Mouse (Mus musculus): ENCODE data around the gene Mospd2. TPM values are rescaled to one million over a fixed set of nuclear protein-coding genes. Genes with fewer than 3 reads are reported as not detected.

Mospd2 gene
- total RNA-seq (2015): 76.1 and 79.3 TPM in 2 replicates
- total RNA-seq (2017): 76.1 and 87.5 TPM in 2 replicates

- peak; percentile 84 for ATAC-seq (ENCODE audit: poor library complexity, severe bottlenecking)
Observed at GRCm38 (mm10) chrX:164980193-164980775, at the start of gene Mospd2, which contains the start of gene Fancb. Mospd2 (minus strand) TSS chrX:164980375. Fancb (plus strand) TSS chrX:164980592.

GRCm38 (mm10) chrX:165004779-165005324 is 24.7 kb upstream of the Mospd2 start, which contains the start of gene Gm17604:
Gm17604 (minus strand) TSS chrX:165004829.
- ATAC-seq (ENCODE audit: poor library complexity, severe bottlenecking): no peak

DNA sequence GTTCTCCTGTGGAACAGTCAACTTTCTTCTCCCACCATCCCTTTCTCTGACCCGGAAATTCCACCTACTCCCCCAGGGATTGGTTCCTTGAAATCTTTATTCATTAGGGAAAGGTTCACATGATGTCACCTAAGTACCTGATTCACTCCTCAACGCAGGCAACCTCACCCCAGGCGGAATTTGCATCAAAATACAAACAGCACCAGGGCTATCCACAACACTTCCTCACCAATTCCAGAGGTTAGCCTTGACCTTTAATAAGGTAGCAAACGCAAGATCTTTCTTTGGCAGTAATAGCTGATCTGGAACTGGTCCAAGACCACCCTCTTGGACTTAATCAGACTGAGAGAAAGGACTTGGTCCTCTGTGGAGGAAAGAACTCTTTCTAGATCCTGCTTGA is 23.0 kb upstream of the Mospd2 start:
- no peak for ATAC-seq (ENCODE audit: poor library complexity, severe bottlenecking)

- no peak for ATAC-seq (ENCODE audit: poor library complexity, severe bottlenecking)
Observed at GRCm38 (mm10) chrX:164978866-164979265, 1.3 kb downstream of the Mospd2 start.

DNA sequence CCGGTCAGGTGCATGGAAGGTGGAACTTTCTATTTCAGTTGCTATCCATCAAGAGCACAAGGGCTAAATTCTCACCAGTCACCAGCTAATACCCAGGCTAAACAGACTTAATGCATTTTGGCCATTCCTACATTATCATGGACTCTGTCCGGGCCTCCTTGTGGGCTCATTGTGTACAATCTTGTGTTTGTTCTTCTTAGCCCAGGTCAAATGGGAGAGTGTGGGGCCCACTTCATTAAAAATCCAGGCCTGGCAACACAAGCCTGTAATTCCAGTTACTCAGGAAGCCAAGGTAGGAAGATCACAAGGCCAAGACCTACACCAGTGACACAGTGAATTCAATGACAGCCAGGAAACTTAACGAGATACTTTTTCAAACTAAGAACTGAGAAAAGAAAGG is 9.0 kb downstream of the Mospd2 start:
- ATAC-seq (ENCODE audit: poor library complexity, severe bottlenecking): no peak

DNA sequence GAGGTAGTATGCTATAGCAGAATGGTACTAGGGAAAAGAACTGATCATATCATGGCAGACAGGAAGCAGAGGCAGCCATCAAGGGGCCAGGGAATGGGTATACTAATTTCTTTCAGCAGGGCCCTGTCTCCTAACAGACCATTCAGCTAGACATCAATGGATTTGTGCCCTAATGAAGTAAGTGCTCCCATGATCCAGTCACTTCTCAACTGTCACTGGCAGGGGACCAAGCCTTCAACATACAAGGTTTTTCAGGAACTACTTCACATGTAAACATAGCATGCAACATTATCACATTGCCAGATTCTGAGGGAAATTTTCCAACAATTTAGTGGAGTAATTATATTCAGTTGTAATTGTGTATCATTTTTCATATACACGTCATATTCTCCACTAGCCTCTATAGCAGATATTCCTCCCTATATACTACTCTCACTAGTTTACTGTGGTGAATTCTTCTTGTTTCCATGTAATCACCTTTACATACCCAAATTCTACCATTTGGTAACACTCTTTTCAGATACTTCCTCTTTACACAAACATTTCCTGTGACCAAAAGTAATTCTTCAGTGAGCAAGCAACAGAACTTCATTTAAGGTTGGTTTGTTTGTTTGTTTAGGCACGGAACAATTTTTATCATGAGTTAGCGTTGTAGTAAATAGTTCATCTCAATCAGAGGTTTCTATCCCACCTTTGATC is 14.3 kb downstream of the Mospd2 start:
- ATAC-seq (ENCODE audit: poor library complexity, severe bottlenecking): peak; percentile 75

GRCm38 (mm10) chrX:164952601-164953375 is 27.4 kb downstream of the Mospd2 start:
- no peak for ATAC-seq (ENCODE audit: poor library complexity, severe bottlenecking)

DNA sequence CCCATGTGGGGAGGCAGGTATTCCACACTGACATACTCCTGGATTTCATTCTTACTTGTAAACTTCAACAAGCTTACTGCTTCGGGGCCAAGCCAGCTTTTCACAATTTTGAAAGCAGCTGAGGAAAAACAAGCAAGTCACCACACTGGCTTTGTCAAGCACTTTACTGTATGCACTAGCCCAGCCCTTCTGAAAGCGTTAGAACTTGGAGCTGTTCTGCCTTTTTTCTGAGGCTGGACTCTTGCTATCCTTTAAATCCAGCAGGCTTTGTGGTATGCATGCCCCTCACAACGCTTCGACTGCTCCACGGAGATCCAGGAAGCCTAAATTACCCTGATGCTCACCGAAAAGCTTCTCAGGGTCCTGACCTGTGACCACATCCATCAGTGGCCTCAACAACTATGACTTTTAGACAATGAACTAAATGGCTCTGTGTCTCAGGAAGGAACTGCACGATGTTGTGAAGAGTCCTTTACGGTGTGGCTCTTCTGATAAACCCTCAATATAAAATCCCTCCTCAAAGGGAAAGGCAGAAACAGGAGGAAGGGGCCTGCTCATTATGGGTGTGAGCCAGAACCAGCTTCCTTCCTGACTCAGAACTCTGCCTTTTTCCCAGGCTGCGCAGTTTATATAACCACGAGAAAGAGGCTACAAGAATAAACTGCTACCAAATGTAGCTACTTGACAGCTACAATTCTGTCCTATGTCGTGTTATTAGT is 28.2 kb downstream of the Mospd2 start:
- no peak for ATAC-seq (ENCODE audit: poor library complexity, severe bottlenecking)

DNA sequence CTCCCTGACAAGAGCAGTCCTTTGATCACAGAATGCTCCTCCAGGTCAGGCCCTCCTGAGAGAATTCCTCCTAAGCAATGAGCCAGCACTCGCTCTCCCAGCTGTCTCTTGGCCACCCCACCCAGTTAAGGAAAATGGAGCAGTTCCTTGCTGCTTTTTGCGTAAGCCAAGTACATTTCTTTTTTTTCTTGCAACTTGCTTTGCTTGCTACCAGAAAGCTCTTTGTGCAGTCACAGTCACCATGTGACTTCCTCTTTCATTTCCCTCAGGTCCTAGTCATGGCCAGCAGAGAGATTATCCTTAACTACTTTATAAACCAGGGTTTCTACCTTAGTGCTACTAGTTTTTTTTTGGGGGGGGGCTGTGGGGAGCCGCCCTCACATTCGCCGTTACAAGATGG is 38.6 kb downstream of the Mospd2 start:
- ATAC-seq (ENCODE audit: poor library complexity, severe bottlenecking): peak; percentile 99

GRCm38 (mm10) chrX:164912993-164913392 is 67.2 kb downstream of the Mospd2 start:
- ATAC-seq (ENCODE audit: poor library complexity, severe bottlenecking): no peak

- peak; percentile 80 for ATAC-seq (ENCODE audit: poor library complexity, severe bottlenecking)
Observed at GRCm38 (mm10) chrX:164912186-164912585, 68.0 kb downstream of the Mospd2 start.

DNA sequence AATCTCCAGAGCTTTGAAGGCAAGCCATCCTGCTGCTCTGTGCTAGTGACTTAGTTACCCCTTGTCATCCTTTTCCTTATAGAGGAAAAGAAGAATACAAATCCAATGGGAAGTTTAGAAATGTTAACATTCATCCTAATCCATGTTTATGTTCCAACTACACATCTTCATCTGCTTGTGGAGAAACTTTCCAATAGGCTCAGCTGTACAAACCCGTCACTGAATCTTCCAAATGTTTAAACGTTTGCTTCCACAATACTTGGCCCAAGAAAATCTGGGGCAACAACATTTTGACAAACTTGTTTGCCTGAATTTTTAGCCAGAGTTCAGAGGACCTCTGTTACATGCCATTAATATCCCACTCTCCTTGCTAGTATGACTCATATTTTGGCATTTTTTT is 78.3 kb downstream of the Mospd2 start:
- no peak for ATAC-seq (ENCODE audit: poor library complexity, severe bottlenecking)

- no peak for ATAC-seq (ENCODE audit: poor library complexity, severe bottlenecking)
Observed at GRCm38 (mm10) chrX:164899805-164900204, 80.4 kb downstream of the Mospd2 start.

GRCm38 (mm10) chrX:164886260-164886659 is 93.9 kb downstream of the Mospd2 start:
- no peak for ATAC-seq (ENCODE audit: poor library complexity, severe bottlenecking)

Other genes with a start within 250 kb of the Mospd2 start
- gene Fancb, start 217 bp upstream of the Mospd2 start, total RNA-seq (2015): 5.5 and 8.2 TPM in 2 replicates
- 7.2 and 10.5 TPM in 2 replicates for gene Fancb, start 217 bp upstream of the Mospd2 start, total RNA-seq (2017)
- not detected in 2 replicates for gene Gm17604, start 24.5 kb upstream of the Mospd2 start, total RNA-seq (2015)
- gene Gm17604, start 24.5 kb upstream of the Mospd2 start, total RNA-seq (2017): not detected in 2 replicates

Measured in megakaryocyte, adult 5-6 weeks (primary cell).